ENCODE assay signal across 25 mouse cellular contexts in genomic region chr1:161264961-161265360, GRCm38 (mm10). TPM values are rescaled to one million over a fixed set of nuclear protein-coding genes. Genes with fewer than 3 reads are reported as not detected.
DNase-seq lines count a peak whose midpoint lies in the region; ATAC-seq and TF ChIP-seq lines count a peak whose summit lies in the region.
"Had no signal": no experiment of that assay in that cellular context is flagged by ENCODE, and none has a peak within 500 bp of the region (broad histone marks: within the 10 kb centered on the region; RNA-seq: fewer than 3 reads in every experiment).

No protein-coding gene starts in this region.

- peak; percentile 13; the same call in 1 of the 2 replicates for ATAC-seq in intestine, embryonic 16.5 days
- no peak; the same call in 1 of the 2 replicates for ATAC-seq in intestine, embryonic 15.5 days
- ATAC-seq in intestine, postnatal 0 days = peak; percentile 28
- peak; percentile 79; the same call in 1 of the 2 replicates for ATAC-seq in stomach, embryonic 16.5 days (ENCODE audit: insufficient read depth, low FRiP score)
- no peak for ATAC-seq in midbrain, embryonic 14.5 days (ENCODE audit: low FRiP score, low TSS enrichment)
- no peak for ATAC-seq in granulocyte monocyte progenitor cell, adult 5-6 weeks (replicated peaks; ENCODE audit: poor library complexity, severe bottlenecking)
- ATAC-seq in midbrain, embryonic 11.5 days (ENCODE audit: low FRiP score) = no peak
- ATAC-seq: activated CD4-positive, CD25-positive, alpha-beta regulatory T cell, adult 4 months; CD4-positive, CD25-positive, alpha-beta regulatory T cell, adult 4 months; forebrain, embryonic 13.5 days; forebrain, embryonic 15.5 days; Patski had no signal

- DNase-seq in midbrain, embryonic 14.5 days = no peak
- no peak for DNase-seq in midbrain, embryonic 11.5 days (ENCODE audit: low spot score, missing footprints)
- DNase-seq: adrenal gland, postnatal 10 days; adrenal gland, postnatal 25 days; B cell, adult 2 months; cerebellum, adult 11 months; cerebellum, adult 18-20 months; cerebellum, adult 8-10 months; cerebellum, adult 9-11 months; cerebellum, postnatal 14 days had no signal

- H3K4me2 ChIP-seq in intestine, embryonic 16.5 days (ENCODE audit: low read depth, low read length) = no peak overlapping the region
- H3K4me2 ChIP-seq in intestine, embryonic 15.5 days (replicated peaks) = no peak overlapping the region
- no peak overlapping the region for H3K4me2 ChIP-seq in intestine, postnatal 0 days (replicated peaks; ENCODE audit: low read depth)
- no peak overlapping the region for H3K4me2 ChIP-seq in stomach, embryonic 16.5 days (ENCODE audit: low read depth, low read length)
- H3K4me2 ChIP-seq in midbrain, embryonic 14.5 days (ENCODE audit: low read length) = no peak overlapping the region
- H3K4me2 ChIP-seq in midbrain, embryonic 11.5 days = no peak overlapping the region
- H3K4me2 ChIP-seq: embryonic facial prominence, embryonic 12.5 days; forebrain, embryonic 13.5 days; forebrain, embryonic 15.5 days had no signal

- no peaks in the 10 kb centered on the region for H3K9me3 ChIP-seq in intestine, embryonic 16.5 days (ENCODE audit: control insufficient read depth, low read length)
- H3K9me3 ChIP-seq in intestine, embryonic 15.5 days = no peaks in the 10 kb centered on the region
- no peaks in the 10 kb centered on the region for H3K9me3 ChIP-seq in intestine, postnatal 0 days (ENCODE audit: control insufficient read depth)
- H3K9me3 ChIP-seq in stomach, embryonic 16.5 days (replicated peaks; ENCODE audit: control insufficient read depth, low read length) = no peaks in the 10 kb centered on the region
- H3K9me3 ChIP-seq in midbrain, embryonic 14.5 days (ENCODE audit: control insufficient read depth, low read length) = no peaks in the 10 kb centered on the region
- no peaks in the 10 kb centered on the region for H3K9me3 ChIP-seq in midbrain, embryonic 11.5 days (ENCODE audit: control insufficient read depth, low read length)
- H3K9me3 ChIP-seq: embryonic facial prominence, embryonic 10.5 days; embryonic facial prominence, embryonic 12.5 days; forebrain, embryonic 13.5 days; forebrain, embryonic 15.5 days; G1E had no signal

- H3K4me3 ChIP-seq in intestine, embryonic 16.5 days (ENCODE audit: low read length) = no peak overlapping the region
- no peak overlapping the region for H3K4me3 ChIP-seq in intestine, embryonic 15.5 days (replicated peaks)
- H3K4me3 ChIP-seq in intestine, postnatal 0 days (ENCODE audit: low read depth, low read length) = no peak overlapping the region
- H3K4me3 ChIP-seq in small intestine, adult 2 months (ENCODE audit: low read depth, low read length) = no peak overlapping the region
- H3K4me3 ChIP-seq in stomach, embryonic 16.5 days (replicated peaks; ENCODE audit: low read length) = no peak overlapping the region
- no peak overlapping the region for H3K4me3 ChIP-seq in midbrain, embryonic 14.5 days (replicated peaks; ENCODE audit: low read depth, low read length)
- H3K4me3 ChIP-seq in midbrain, embryonic 11.5 days (ENCODE audit: low read depth, low read length) = no peak overlapping the region
- H3K4me3 ChIP-seq: embryonic facial prominence, embryonic 10.5 days; embryonic facial prominence, embryonic 12.5 days; forebrain, embryonic 13.5 days; forebrain, embryonic 15.5 days had no signal

- WGBS in intestine, embryonic 16.5 days = 61% methylated on average over 5 of the region's 5 CpGs
- 60% methylated on average over 5 of the region's 5 CpGs for WGBS in intestine, embryonic 15.5 days
- 35% methylated on average over 5 of the region's 5 CpGs for WGBS in intestine, postnatal 0 days
- 32% methylated on average over 5 of the region's 5 CpGs for WGBS in small intestine, adult 2 months
- 69% methylated on average over 5 of the region's 5 CpGs for WGBS in stomach, embryonic 16.5 days
- WGBS in midbrain, embryonic 14.5 days = 90% methylated on average over 5 of the region's 5 CpGs
- WGBS in midbrain, embryonic 11.5 days = 80% methylated on average over 5 of the region's 5 CpGs

- no peak overlapping the region for H3K27ac ChIP-seq in intestine, embryonic 16.5 days (ENCODE audit: low read length)
- no peak overlapping the region for H3K27ac ChIP-seq in intestine, embryonic 15.5 days
- peak overlapping the region; percentile 47; the same call in 1 of the 2 replicates for H3K27ac ChIP-seq in intestine, postnatal 0 days (ENCODE audit: low read depth, low read length)
- peak overlapping the region; percentile 61; the same call in 1 of the 2 replicates for H3K27ac ChIP-seq in small intestine, adult 2 months (ENCODE audit: insufficient read depth, low read depth, low read length)
- no peak overlapping the region for H3K27ac ChIP-seq in stomach, embryonic 16.5 days (ENCODE audit: low read length)
- no peak overlapping the region for H3K27ac ChIP-seq in midbrain, embryonic 14.5 days (replicated peaks; ENCODE audit: low read depth, low read length)
- no peak overlapping the region for H3K27ac ChIP-seq in midbrain, embryonic 11.5 days (ENCODE audit: low read depth, low read length)
- H3K27ac ChIP-seq: embryonic facial prominence, embryonic 10.5 days; embryonic facial prominence, embryonic 12.5 days; forebrain, embryonic 13.5 days; forebrain, embryonic 15.5 days had no signal

- H3K9ac ChIP-seq in intestine, embryonic 16.5 days (ENCODE audit: low read depth, low read length) = no peak overlapping the region
- no peak overlapping the region for H3K9ac ChIP-seq in intestine, embryonic 15.5 days
- H3K9ac ChIP-seq in intestine, postnatal 0 days (ENCODE audit: low read depth, low read length) = no peak overlapping the region
- H3K9ac ChIP-seq in stomach, embryonic 16.5 days (ENCODE audit: low read length) = no peak overlapping the region
- H3K9ac ChIP-seq in midbrain, embryonic 14.5 days (replicated peaks; ENCODE audit: low read length) = no peak overlapping the region
- H3K9ac ChIP-seq in midbrain, embryonic 11.5 days (ENCODE audit: low read length) = no peak overlapping the region
- H3K9ac ChIP-seq: embryonic facial prominence, embryonic 12.5 days; forebrain, embryonic 13.5 days; forebrain, embryonic 15.5 days had no signal

- H3K27me3 ChIP-seq in intestine, embryonic 16.5 days (replicated peaks; ENCODE audit: control insufficient read depth, insufficient read depth, low read length) = no peaks in the 10 kb centered on the region
- H3K27me3 ChIP-seq in intestine, embryonic 15.5 days (replicated peaks) = no peaks in the 10 kb centered on the region
- H3K27me3 ChIP-seq in intestine, postnatal 0 days (replicated peaks; ENCODE audit: control insufficient read depth, insufficient read depth, low read length) = no peaks in the 10 kb centered on the region
- no peaks in the 10 kb centered on the region for H3K27me3 ChIP-seq in small intestine, adult 2 months (ENCODE audit: control insufficient read depth, insufficient read depth, low read length)
- H3K27me3 ChIP-seq in stomach, embryonic 16.5 days (ENCODE audit: control insufficient read depth, insufficient read depth, low read length) = no peaks in the 10 kb centered on the region
- H3K27me3 ChIP-seq in midbrain, embryonic 14.5 days (ENCODE audit: control insufficient read depth, insufficient read depth, low read length) = no peaks in the 10 kb centered on the region
- no peaks in the 10 kb centered on the region for H3K27me3 ChIP-seq in midbrain, embryonic 11.5 days (ENCODE audit: control insufficient read depth, insufficient read depth, low read length)
- H3K27me3 ChIP-seq: CH12.LX; embryonic facial prominence, embryonic 12.5 days; forebrain, embryonic 13.5 days; forebrain, embryonic 15.5 days had no signal

- H3K4me1 ChIP-seq in intestine, embryonic 16.5 days (ENCODE audit: control insufficient read depth, insufficient read depth, low read length) = no peaks in the 10 kb centered on the region
- no peaks in the 10 kb centered on the region for H3K4me1 ChIP-seq in intestine, embryonic 15.5 days (replicated peaks)
- H3K4me1 ChIP-seq in intestine, postnatal 0 days (replicated peaks; ENCODE audit: control insufficient read depth, insufficient read depth, low read length) = peaks cover 7% of the 10 kb centered on the region
- H3K4me1 ChIP-seq in small intestine, adult 2 months (ENCODE audit: control insufficient read depth, insufficient read depth, insufficient read length, low read length) = peaks cover 28% of the 10 kb centered on the region; the same call in 1 of the 2 replicates
- no peaks in the 10 kb centered on the region for H3K4me1 ChIP-seq in stomach, embryonic 16.5 days (ENCODE audit: control insufficient read depth, insufficient read depth, low read length)
- no peaks in the 10 kb centered on the region for H3K4me1 ChIP-seq in midbrain, embryonic 14.5 days (ENCODE audit: control insufficient read depth, insufficient read depth, low read length)
- no peaks in the 10 kb centered on the region; the same call in 1 of the 2 replicates for H3K4me1 ChIP-seq in midbrain, embryonic 11.5 days (ENCODE audit: control insufficient read depth, insufficient read depth, low read length)
- H3K4me1 ChIP-seq: embryonic facial prominence, embryonic 10.5 days; embryonic facial prominence, embryonic 12.5 days; forebrain, embryonic 15.5 days had no signal

- H3K36me3 ChIP-seq in intestine, embryonic 16.5 days (ENCODE audit: control insufficient read depth, insufficient read depth, low read length) = no peaks in the 10 kb centered on the region
- no peaks in the 10 kb centered on the region for H3K36me3 ChIP-seq in intestine, embryonic 15.5 days
- no peaks in the 10 kb centered on the region for H3K36me3 ChIP-seq in intestine, postnatal 0 days (ENCODE audit: control insufficient read depth, insufficient read depth)
- no peaks in the 10 kb centered on the region for H3K36me3 ChIP-seq in small intestine, adult 2 months (ENCODE audit: control insufficient read depth, insufficient read depth, low read length)
- no peaks in the 10 kb centered on the region for H3K36me3 ChIP-seq in stomach, embryonic 16.5 days (ENCODE audit: control insufficient read depth, insufficient read depth, low read length)
- no peaks in the 10 kb centered on the region for H3K36me3 ChIP-seq in midbrain, embryonic 14.5 days (ENCODE audit: control insufficient read depth, insufficient read depth, low read length)
- no peaks in the 10 kb centered on the region for H3K36me3 ChIP-seq in midbrain, embryonic 11.5 days (ENCODE audit: control insufficient read depth, insufficient read depth, low read length)
- H3K36me3 ChIP-seq: embryonic facial prominence, embryonic 10.5 days; embryonic facial prominence, embryonic 12.5 days; forebrain, embryonic 15.5 days; G1E had no signal

- no peak for TF ChIP-seq CTCF in intestine, postnatal 0 days (IDR thresholded peaks at IDR 0.05; ENCODE audit: low read depth)
- no peak for TF ChIP-seq CTCF in small intestine, adult 2 months (IDR thresholded peaks at IDR 0.05; ENCODE audit: extremely low read depth, insufficient read length, insufficient replicate concordance, low read depth, low read length)

- no peak for TF ChIP-seq POLR2A in small intestine, adult 2 months (IDR thresholded peaks at IDR 0.05; ENCODE audit: low read depth, low read length)

RNA-seq across cellular contexts. Expression of gene Prdx6, which starts 13.9 kb away (rescaled TPM):
- polyA plus RNA-seq in intestine, embryonic 16.5 days (2015; fragmentation: Nextera tagmentation; extraction: Ambion mirVana) = 488 and 543 TPM in 2 replicates
- 484 and 495 TPM in 2 replicates for polyA plus RNA-seq in intestine, embryonic 15.5 days (2015; fragmentation: Nextera tagmentation; extraction: Ambion mirVana)
- polyA plus RNA-seq in intestine, postnatal 0 days (2015; fragmentation: Nextera tagmentation; extraction: Ambion mirVana) = 373 and 385 TPM in 2 replicates
- polyA plus RNA-seq in small intestine, adult 2 months (2012; rRNA removed) = 52.8 and 59.5 TPM in 2 replicates
- polyA plus RNA-seq in stomach, embryonic 16.5 days (2015; fragmentation: Nextera tagmentation; extraction: Ambion mirVana) = 436 and 447 TPM in 2 replicates
- 127 and 161 TPM in 2 replicates for polyA plus RNA-seq in midbrain, embryonic 14.5 days (2014; fragmentation: Nextera tagmentation; extraction: Ambion mirVana)
- total RNA-seq in granulocyte monocyte progenitor cell, adult 5-6 weeks (2014; fragmentation: Nextera tagmentation) = 217 and 261 TPM in 2 replicates
- total RNA-seq in granulocyte monocyte progenitor cell, adult 5-6 weeks (2017) = 373 and 405 TPM in 2 replicates
- 389 and 403 TPM in 2 replicates for polyA plus RNA-seq in midbrain, embryonic 11.5 days (2014; fragmentation: Nextera tagmentation; extraction: Ambion mirVana)

Comparison
In these comparisons a context has a peak if more than half of its experiments do, and no peak if none do; other contexts are left out.
1. ATAC-seq: peak in intestine, embryonic 16.5 days (single experiment), intestine, postnatal 0 days (single experiment) and stomach, embryonic 16.5 days (single experiment); none in intestine, embryonic 15.5 days (single experiment), midbrain, embryonic 14.5 days (single experiment), granulocyte monocyte progenitor cell, adult 5-6 weeks (single experiment) and midbrain, embryonic 11.5 days (single experiment).
2. H3K27ac ChIP-seq: peak in intestine, postnatal 0 days (single experiment) and small intestine, adult 2 months (single experiment); none in intestine, embryonic 16.5 days (single experiment), intestine, embryonic 15.5 days (single experiment), stomach, embryonic 16.5 days (single experiment), midbrain, embryonic 14.5 days (single experiment) and midbrain, embryonic 11.5 days (single experiment).